Mouse (Mus musculus) megakaryocyte, embryonic 14.5 days (primary cell): ENCODE data around the gene Cnnm3.

Source experiments
- FLI1 ChIP-seq: IDR thresholded peaks from 2 replicates; pipeline ENCODE4 v1.6.1; 2012; ENCODE audit warnings: low read length, inconsistent platforms, mixed read lengths
- GATA1 ChIP-seq: IDR thresholded peaks from 3 replicates; pipeline ENCODE4 v1.6.1; 2012; ENCODE audit warnings: mixed read lengths, low read length, inconsistent platforms, borderline replicate concordance

GRCm38 (mm10) chr1:36469811-36470444, 41.7 kb upstream of the Cnnm3 start:
- TF ChIP-seq FLI1, result no peak
- no peak for TF ChIP-seq GATA1
